Mouse (Mus musculus) heart, embryonic 11.5 days (tissue): ENCODE results near the gene Slc25a36. TPM values are rescaled to one million over a fixed set of nuclear protein-coding genes. Genes with fewer than 3 reads are reported as not detected.
A peak's percentile ranks its signal among the peaks of the same experiment; 100 is the strongest.

ENCODE experiments used
- ATAC-seq: fragments of 200-750 bp; cut with Nextera tagmentation; replicated peaks from 2 replicates; pipeline ENCODE4 v1.8.0; 2017; ENCODE audit warnings: moderate library complexity; ENCODE audit not compliant: insufficient number of reproducible peaks, low FRiP score, low TSS enrichment
- H3K27ac ChIP-seq: fragments of 300-500 bp; sonication (generic); 2 replicates; pipeline ENCODE4 v1.5.1; 2014; ENCODE audit warnings: mild to moderate bottlenecking, low read depth, low read length
- H3K27me3 ChIP-seq: fragments of 300-500 bp; sonication (generic); 2 replicates; pipeline ENCODE4 v1.6.1; 2014; ENCODE audit warnings: mild to moderate bottlenecking, low read length, mixed read lengths; ENCODE audit not compliant: control insufficient read depth, insufficient read depth
- H3K36me3 ChIP-seq: fragments of 300-500 bp; sonication (generic); 2 replicates; pipeline ENCODE4 v1.6.1; 2014; ENCODE audit warnings: mild to moderate bottlenecking, low read length, moderate library complexity, mixed read lengths; ENCODE audit not compliant: control insufficient read depth, insufficient read depth
- H3K4me1 ChIP-seq: fragments of 300-500 bp; sonication (generic); 2 replicates; pipeline ENCODE4 v1.6.1; 2014; ENCODE audit warnings: low read length; ENCODE audit not compliant: control insufficient read depth, insufficient read depth
- H3K4me2 ChIP-seq: fragments of 300-500 bp; sonication (generic); 2 replicates; pipeline ENCODE4 v1.6.1; 2014; ENCODE audit warnings: mild to moderate bottlenecking, moderate library complexity
- H3K4me3 ChIP-seq: fragments of 300-500 bp; sonication (generic); 2 replicates; pipeline ENCODE4 v1.5.1; 2014; ENCODE audit warnings: low read depth, low read length
- H3K9ac ChIP-seq: fragments of 300-500 bp; sonication (generic); 2 replicates; pipeline ENCODE4 v1.6.1; 2014; ENCODE audit warnings: mild to moderate bottlenecking, low read depth, low read length, moderate library complexity
- H3K9me3 ChIP-seq: fragments of 300-500 bp; sonication (generic); replicated peaks from 2 replicates; pipeline ENCODE4 v1.6.1; 2016; ENCODE audit warnings: low read length; ENCODE audit not compliant: control insufficient read depth
- WGBS: fragments of 180-500 bp; shearing (Covaris S2); extraction: QIAGEN DNeasy Blood & Tissue Kit; methylation state at CpG from one replicate; pipeline ENCODE4 v1.1.7; 2014; ENCODE audit not compliant: insufficient replicate concordance; 5-methylcytosine and 5-hydroxymethylcytosine counted together
- polyA plus RNA-seq: library from polyadenylated mRNA; unstranded; fragments of >200 nt; fragmentation: Nextera tagmentation; extraction: Ambion mirVana; gene quantifications from 2 replicates; pipeline ENCODE4 v1.2.1, GENCODE M21; 2014

The Slc25a36 gene
- polyA plus RNA-seq, 1 experiment from 2014 or later: 79.6 TPM

DNA sequence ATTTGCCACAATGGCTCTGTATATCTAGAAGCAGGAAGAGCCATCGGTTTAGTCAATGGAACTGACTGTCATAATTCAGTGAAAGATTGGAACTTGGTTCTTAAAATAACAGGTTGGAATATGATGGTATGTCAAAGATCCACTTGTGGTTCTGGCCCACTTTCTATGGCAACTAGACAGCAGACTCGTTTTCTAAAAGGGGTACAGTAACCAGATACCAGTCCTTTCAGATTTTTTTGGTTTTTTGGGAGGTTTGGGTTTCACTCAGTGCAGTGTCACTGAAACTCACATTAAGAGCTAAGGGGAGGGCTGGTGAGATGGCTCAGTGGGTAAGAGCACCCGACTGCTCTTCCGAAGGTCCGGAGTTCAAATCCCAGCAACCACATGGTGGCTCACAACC, 41.5 kb downstream of the Slc25a36 start:
- 85% methylated on average over 5 of the region's 5 CpGs for WGBS
- Histone ChIP-seq H3K27me3 (no peaks in the 10 kb centered on the region), H3K36me3 (no peaks in the 10 kb centered on the region), H3K9me3 (no peaks in the 10 kb centered on the region), H3K4me1 (no peaks in the 10 kb centered on the region), H3K27ac (no peak overlapping the region), H3K4me2 (no peak overlapping the region), H3K9ac (no peak overlapping the region), H3K4me3 (no peak overlapping the region)
- no peak for ATAC-seq

DNA sequence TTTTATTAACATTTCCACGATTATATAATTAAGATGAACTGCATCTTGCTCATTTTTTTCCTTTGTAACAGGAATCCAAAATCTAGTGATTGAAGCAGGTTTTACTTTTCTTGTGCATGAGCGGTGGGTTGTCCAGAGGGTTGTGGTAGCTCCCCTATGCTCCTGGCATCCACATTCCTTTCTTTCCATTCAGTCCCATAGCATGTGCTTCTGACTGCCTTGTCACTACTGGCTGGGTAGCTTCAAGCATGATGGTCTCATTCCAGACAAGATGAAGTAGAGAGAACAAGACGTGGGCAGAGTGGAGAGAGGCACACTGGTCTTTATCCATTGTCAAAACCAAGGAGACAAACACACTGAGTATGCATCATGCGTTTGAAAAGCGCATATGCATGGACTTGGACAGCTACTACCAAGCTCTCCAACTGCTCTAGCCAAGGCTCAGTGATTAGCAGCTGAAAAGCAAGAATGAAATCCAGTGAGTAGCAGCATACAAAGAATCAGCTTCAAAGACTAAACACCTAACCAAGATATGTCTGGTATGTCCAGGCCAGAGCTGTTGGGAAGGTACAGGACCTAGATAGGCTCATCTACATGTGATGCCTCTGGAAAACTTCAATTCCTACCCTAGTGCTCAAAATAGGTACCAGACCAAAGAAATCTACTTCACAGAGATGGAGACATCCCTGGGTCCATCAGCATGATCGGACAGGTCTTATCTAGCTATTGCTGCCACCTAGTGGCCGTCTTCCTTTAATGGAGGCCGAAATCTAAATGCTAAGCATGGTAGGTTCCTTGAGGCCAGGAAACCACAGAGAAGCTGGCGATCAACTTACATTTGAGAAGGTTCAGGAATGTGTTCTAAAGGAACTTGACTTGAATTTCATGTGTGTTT, 42.5 kb downstream of the Slc25a36 start:
- Histone ChIP-seq H3K4me1 (no peaks in the 10 kb centered on the region), H3K4me3 (no peak overlapping the region), H3K4me2 (no peak overlapping the region), H3K9ac (no peak overlapping the region), H3K27ac (0 out of 2 replicates have a peak overlapping the region, but pooled peaks have one; percentile 15), H3K27me3 (no peaks in the 10 kb centered on the region), H3K9me3 (no peaks in the 10 kb centered on the region), H3K36me3 (no peaks in the 10 kb centered on the region)
- 55% methylated on average over 9 of the region's 9 CpGs for WGBS
- ATAC-seq: no peak

DNA sequence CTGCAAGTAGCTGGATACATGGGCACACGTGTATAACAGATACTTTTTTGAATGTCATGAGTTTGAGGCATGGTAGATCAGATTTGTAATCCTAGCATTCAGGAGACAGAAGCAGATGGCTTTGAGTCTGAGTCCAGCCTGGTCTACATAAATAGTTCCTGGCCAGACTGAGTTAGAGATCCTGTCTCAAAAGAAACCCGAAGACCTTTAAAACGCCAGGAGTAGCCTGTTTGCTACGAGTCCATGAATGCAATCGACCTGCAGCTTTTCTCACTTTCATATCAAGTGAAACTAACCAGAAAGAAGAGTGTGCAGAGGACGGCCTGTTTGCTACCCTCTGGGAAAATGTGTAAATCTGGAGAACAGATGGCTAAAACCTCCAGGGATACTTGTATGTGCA, 43.2 kb downstream of the Slc25a36 start:
- no peaks in the 10 kb centered on the region for H3K36me3 ChIP-seq
- no peaks in the 10 kb centered on the region for H3K4me1 ChIP-seq
- 85% methylated on average over 6 of the region's 6 CpGs for WGBS
- no peak for ATAC-seq
- H3K27me3 ChIP-seq: no peaks in the 10 kb centered on the region
- H3K9me3 ChIP-seq: no peaks in the 10 kb centered on the region
- H3K27ac ChIP-seq: no peak overlapping the region
- H3K9ac ChIP-seq: no peak overlapping the region
- no peak overlapping the region for H3K4me2 ChIP-seq
- no peak overlapping the region for H3K4me3 ChIP-seq

DNA sequence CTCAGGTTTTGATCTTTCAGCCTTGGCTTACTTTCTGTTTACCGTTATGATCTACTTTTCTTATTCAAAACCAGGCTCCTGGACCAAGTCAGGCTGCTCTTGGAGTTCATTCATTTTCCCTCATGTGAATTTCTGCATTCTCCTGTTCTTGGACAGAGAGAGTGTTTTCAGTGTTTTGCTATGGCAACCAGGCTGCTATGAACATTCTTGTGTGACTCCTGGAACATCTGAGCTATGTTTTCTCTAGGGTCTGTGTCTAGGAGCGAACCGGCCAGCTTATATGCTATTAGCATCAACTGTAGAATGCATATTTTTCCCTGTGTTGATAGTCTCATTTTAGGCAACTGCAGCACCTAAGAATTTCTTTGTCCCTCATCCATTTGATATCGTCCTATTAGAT, 45.1 kb downstream of the Slc25a36 start:
- H3K9me3 ChIP-seq: no peaks in the 10 kb centered on the region
- no peaks in the 10 kb centered on the region for H3K4me1 ChIP-seq
- no peak overlapping the region for H3K27ac ChIP-seq
- no peak overlapping the region for H3K4me2 ChIP-seq
- no peak overlapping the region for H3K9ac ChIP-seq
- no peak for ATAC-seq
- 79% methylated on average over 4 of the region's 4 CpGs for WGBS
- no peak overlapping the region for H3K4me3 ChIP-seq
- no peaks in the 10 kb centered on the region for H3K36me3 ChIP-seq
- H3K27me3 ChIP-seq: no peaks in the 10 kb centered on the region

DNA sequence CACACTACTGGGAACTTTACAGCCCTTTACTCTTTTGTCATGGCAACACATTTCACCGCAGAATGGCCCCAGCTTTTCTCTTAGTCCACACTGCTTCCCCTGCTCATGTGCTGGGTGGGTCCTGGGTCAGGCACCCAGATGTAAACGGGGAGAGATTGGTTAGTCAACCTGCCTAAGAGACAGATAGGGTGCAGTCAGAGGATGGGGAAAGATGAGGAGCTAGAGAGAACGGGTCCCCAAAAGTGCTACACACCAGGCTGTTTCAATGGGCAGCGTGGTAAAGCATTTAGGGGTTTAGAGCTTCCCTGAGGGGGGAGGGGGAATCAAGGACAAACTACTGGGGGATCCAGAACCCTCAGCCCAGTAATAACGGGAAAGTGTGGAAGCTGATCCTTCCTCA, 45.7 kb downstream of the Slc25a36 start:
- no peak for ATAC-seq
- Histone ChIP-seq H3K36me3 (no peaks in the 10 kb centered on the region), H3K9ac (no peak overlapping the region), H3K4me3 (no peak overlapping the region), H3K9me3 (no peaks in the 10 kb centered on the region), H3K4me1 (no peaks in the 10 kb centered on the region), H3K4me2 (no peak overlapping the region), H3K27ac (no peak overlapping the region), H3K27me3 (no peaks in the 10 kb centered on the region)
- 75% methylated on average over 5 of the region's 5 CpGs for WGBS

DNA sequence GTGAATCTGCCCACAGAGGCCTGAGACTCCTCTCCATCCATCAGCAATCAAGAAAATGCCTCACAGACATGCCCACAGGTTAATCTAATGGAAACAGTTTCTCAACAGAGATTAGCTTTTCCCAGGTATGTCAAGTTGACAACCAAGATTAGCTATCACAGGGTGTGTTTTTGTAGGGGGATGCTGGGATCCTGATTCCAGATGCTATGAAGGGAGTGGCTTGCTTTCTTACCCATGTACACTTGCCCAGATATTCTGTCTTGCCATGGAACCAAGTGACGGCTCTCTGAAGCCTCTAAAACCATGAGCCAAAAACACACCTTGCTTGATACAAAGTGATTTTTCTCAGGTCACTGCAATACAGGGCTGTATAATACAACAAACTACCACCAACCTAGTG, 46.8 kb downstream of the Slc25a36 start:
- Histone ChIP-seq H3K9ac (no peak overlapping the region), H3K4me2 (no peak overlapping the region), H3K27me3 (no peaks in the 10 kb centered on the region), H3K9me3 (no peaks in the 10 kb centered on the region), H3K36me3 (no peaks in the 10 kb centered on the region), H3K27ac (no peak overlapping the region), H3K4me1 (no peaks in the 10 kb centered on the region), H3K4me3 (no peak overlapping the region)
- no peak for ATAC-seq
- WGBS: 90% methylated on average over 1 of the region's 1 CpGs

DNA sequence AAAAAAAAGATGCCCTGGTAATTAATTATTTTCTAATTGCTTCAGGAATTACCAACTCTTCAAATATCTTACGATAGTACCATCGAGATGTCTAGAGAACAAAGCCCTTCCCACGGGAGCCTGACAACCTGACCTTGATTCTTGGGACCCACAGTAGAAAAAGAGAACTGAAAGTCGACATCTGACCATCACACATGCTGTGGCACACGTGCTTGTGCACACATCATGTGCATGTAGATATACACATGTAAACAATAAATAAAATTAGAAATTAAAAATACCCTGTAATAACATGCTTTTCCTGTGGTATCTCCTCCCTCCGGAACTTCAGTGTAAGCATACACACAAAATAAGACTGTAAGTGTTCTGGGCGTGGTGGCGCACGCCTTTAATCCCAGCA, 49.3 kb downstream of the Slc25a36 start:
- no peak for ATAC-seq
- no peaks in the 10 kb centered on the region for H3K9me3 ChIP-seq
- WGBS: 91% methylated on average over 9 of the region's 9 CpGs
- H3K9ac ChIP-seq: no peak overlapping the region
- H3K27me3 ChIP-seq: no peaks in the 10 kb centered on the region
- H3K4me2 ChIP-seq: no peak overlapping the region
- H3K4me3 ChIP-seq: no peak overlapping the region
- no peak overlapping the region for H3K27ac ChIP-seq
- H3K36me3 ChIP-seq: no peaks in the 10 kb centered on the region
- peaks cover 3% of the 10 kb centered on the region; the same call in 1 of the 2 replicates for H3K4me1 ChIP-seq

DNA sequence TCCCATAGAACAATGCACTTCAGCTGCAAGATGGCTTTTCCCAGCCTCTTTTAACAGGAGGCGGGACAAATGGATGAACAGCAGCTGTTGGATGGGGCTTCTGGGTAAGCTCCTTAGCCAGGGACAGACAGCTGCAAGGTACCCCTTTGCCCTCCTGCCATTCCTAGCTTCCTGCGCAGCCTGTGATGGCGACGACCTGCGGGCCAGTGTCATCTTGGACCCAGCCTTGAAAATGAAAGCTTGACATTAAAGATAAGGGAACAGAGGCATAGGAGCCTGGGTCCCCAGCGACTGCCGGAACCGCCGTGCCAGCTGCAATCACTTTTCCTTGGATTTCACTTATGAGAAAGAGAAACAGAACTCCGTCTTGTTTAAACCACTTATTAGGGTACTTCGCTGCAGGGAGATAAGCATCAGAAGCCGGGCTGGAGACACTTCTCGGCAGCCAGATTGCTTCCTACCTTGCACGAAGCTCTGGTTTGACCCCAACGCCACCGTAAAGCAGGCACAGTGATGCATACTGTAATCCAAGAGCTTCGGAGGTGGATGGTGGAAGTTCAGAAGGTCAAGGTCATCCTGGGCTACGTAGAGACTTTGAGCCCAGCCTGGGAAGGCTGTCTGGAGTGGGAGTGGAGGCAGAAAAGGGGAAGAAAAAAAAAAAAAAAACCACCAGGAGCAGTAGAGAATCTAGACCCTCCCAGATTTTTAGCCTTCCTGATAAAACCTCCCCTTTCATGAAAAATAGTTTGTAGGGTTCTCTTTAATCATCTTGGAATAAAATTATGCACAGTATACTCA, 54.2 kb downstream of the Slc25a36 start:
- Histone ChIP-seq H3K9me3 (no peaks in the 10 kb centered on the region), H3K4me1 (peaks cover 10% of the 10 kb centered on the region; the same call in 1 of the 2 replicates), H3K4me3 (peak overlapping the region; percentile 21; the same call in 1 of the 2 replicates), H3K27me3 (no peaks in the 10 kb centered on the region), H3K4me2 (peak overlapping the region; percentile 53), H3K27ac (no peak overlapping the region), H3K9ac (0 out of 2 replicates have a peak overlapping the region, but pooled peaks have one; percentile 36), H3K36me3 (no peaks in the 10 kb centered on the region)
- 41% methylated on average over 18 of the region's 18 CpGs for WGBS
- no peak for ATAC-seq
